Mouse (Mus musculus) urinary bladder, postnatal 0 days (tissue): Measurements from ENCODE around the gene Prrx2. TPM values are rescaled to one million over a fixed set of nuclear protein-coding genes. Genes with fewer than 3 reads are reported as not detected.

Experiments
- polyA plus RNA-seq: library from polyadenylated mRNA; unstranded; fragments of >200 nt; fragmentation: Nextera tagmentation; extraction: Ambion mirVana; gene quantifications from 2 replicates; pipeline ENCODE4 v1.2.1, GENCODE M21; 2015

The Prrx2 gene
- 5.0 and 5.5 TPM in 2 replicates for polyA plus RNA-seq

DNA sequence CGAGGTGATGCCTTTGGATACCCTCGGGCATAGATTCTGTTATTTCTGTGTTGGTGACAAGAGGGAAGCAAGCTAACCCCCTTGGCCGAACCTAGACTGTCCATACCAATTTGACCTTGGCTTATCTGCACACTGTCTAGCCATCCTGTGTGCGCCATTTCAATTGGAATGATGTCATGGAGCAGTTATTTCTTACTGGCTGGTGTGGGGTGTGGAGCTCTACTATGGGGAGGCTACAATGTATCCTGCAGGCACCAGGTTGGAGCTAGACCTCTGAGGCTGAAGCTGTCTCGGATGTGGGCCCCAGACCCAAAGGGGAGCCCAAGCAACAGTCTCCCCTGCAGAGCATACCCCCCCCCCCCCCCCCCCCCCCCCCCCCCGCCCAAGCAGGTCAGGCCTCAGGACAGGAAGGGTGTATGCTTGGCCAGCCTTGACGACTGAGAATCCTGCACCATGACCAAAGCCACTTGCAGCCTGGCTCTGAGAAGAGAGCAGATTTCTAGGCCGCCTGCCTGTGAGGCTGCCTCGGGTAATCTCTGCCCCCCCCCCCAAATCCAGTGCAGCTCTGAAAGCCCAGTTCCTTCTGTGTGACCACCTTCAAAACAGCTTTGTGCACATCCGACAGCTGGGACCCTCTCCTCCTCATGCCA is at the start of gene Prrx2:
Gene Prrx2, plus strand, starts transcription at position 600 of the 650 bp plus-strand sequence.

DNA sequence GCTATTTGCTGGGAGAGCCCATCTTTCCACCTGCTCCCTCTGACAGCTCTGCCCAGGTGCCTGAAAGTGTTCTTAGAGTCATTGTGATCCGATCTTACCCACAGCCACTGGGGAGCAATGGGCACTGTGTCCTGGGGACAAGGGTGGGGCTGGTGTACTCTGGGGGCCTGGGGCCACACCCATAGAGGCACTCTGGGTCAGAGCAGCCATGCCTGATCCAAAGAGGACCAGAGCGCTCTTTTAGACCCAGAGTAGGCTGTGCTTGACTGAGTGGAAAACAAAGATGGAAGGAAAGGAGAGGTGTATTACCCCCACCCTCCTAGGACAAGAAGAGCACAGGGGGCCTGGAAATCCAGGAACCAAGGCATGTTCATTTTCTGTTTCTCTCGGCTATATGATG is 31.2 kb upstream of the Prrx2 start, which contains the start of gene 1700001O22Rik:
Gene 1700001O22Rik, minus strand, starts transcription at position 58 of the 400 bp plus-strand sequence.

DNA sequence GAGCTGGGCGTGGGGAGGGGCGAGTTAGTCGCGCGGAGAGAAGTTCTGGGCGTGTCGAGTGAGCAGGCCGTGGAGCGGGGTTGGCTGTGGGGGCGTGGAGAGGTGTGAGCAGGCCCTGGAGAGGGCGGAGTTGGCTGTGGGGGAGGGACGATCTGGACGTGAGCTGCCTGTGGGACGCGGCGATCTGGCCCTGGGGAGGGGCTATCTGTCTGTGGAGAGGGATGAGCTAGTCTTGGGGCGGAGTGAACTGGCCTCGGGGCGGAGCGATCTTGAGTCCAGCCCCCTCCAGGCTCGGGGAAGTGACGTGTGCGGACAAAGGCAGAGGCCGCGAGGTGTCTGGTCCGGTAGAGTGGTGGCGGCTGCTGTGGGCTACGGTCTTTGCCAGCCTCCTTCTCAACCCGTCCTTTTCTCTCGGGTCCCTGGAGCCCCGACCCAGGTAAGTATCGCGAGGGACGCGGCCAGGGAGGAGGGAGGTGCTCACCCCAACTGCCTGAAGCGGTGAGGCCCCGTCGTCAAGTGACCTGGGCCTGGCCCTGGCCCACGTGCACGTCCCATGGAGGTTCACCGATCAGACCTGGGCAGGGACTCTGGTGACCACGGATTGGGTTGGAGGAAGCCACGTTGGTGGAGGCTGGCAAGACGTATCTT is 27.0 kb upstream of the Prrx2 start, which contains the start of gene Ntmt1:
Gene Ntmt1, plus strand, starts transcription at position 179 of the 648 bp plus-strand sequence.

DNA sequence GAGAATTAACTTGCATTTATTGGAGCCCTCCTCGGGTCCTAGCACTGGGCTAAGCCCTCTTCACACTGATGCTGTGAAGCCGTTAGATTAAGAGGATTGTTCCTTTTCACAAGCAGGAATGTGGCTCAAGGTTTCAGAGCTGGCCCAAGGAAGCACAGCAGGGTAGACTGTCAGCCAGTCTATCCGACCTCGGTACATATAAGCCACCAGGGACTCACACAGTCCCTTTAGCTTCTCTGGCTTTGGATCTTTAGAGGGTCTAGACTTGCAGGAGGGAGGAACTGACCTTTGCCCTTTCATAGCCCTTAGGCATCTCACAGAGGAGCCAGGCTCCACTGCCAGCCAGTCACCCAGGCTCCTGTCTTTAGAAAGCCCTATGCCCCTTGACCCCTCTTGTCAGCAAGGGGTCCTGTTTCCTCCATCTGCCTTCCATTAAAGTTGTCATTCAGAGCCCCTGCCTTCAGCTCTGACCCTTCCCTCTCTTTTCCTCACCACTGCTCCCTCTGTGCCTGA is 4.4 kb upstream of the Prrx2 start, which contains the start of gene Asb6:
Gene Asb6, minus strand, starts transcription at position 51 of the 513 bp plus-strand sequence.

DNA sequence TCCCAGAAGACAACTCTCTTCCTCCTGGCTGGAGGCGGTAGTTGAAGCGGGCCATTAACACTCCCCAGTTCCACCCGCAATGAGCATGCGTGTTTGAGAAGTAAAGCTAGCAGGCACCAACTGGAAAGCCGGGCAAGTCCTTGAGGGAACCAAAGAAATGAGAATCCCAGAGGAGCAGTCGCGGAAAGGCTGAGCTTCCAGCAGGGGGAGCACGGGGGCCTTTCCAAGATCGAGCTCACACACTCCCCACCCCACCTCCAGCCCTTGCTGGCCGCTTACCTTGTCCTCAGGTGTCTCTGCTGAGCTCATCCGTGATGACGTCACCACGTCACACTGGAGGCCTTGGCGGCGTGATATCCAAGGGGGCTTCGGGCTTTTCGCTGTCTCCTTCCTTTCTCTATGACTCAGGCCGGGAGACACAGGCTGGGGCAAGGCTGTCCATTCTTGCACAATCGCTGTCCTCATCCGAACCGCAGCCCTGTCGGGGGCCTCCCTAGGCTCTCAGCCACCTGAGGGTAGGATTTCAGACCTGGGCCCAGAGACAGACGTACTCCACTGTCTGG is 94.8 kb downstream of the Prrx2 start, which contains the start of gene Ptges:
Gene Ptges, minus strand, starts transcription at position 381 of the 563 bp plus-strand sequence.

Other genes with a start within 250 kb of the Prrx2 start
- 0.84 and 1.3 TPM in 2 replicates for gene Cstad, start 239.9 kb upstream of the Prrx2 start, polyA plus RNA-seq
- gene 1700001O22Rik, start 31.3 kb upstream of the Prrx2 start, polyA plus RNA-seq = 0.79 and 0.87 TPM in 2 replicates
- 87.4 and 95.0 TPM in 2 replicates for gene Ntmt1, start 27.1 kb upstream of the Prrx2 start, polyA plus RNA-seq
- 19.2 and 20.4 TPM in 2 replicates for gene Asb6, start 4.6 kb upstream of the Prrx2 start, polyA plus RNA-seq
- 33.3 and 40.7 TPM in 2 replicates for gene Ptges, start 94.9 kb downstream of the Prrx2 start, polyA plus RNA-seq
- gene Tor1b, start 118.0 kb downstream of the Prrx2 start, polyA plus RNA-seq = 26.5 and 29.4 TPM in 2 replicates
- 42.0 and 43.5 TPM in 2 replicates for gene Tor1a, start 133.0 kb downstream of the Prrx2 start, polyA plus RNA-seq
- gene BC005624, start 147.2 kb downstream of the Prrx2 start, polyA plus RNA-seq = 33.1 and 34.8 TPM in 2 replicates
- 6.8 and 7.1 TPM in 2 replicates for gene Usp20, start 147.3 kb downstream of the Prrx2 start, polyA plus RNA-seq